Mouse (Mus musculus): ENCODE results near the gene Sephs2. TPM values are rescaled to one million over a fixed set of nuclear protein-coding genes. Genes with fewer than 3 reads are reported as not detected.
"Not testable (repeated sequence)": the region's sequence is repeated elsewhere in the genome, so short reads cannot be mapped to it uniquely, and the experiment has no call there.

Sephs2 gene
- polyA plus RNA-seq, 1 experiment from 2014 or later, result 69.4 TPM

GRCm38 (mm10) chr7:127263526-127263925, 10.3 kb downstream of the Sephs2 start:
- Histone ChIP-seq H3K9ac (no peak overlapping the region), H3K36me3 (peaks cover 4% of the 10 kb centered on the region), H3K4me2 (replicated peaks) (no peak overlapping the region), H3K4me3 (no peak overlapping the region), H3K4me1 (peaks cover 22% of the 10 kb centered on the region), H3K27ac (no peak overlapping the region), H3K9me3 (peaks cover 5% of the 10 kb centered on the region), H3K27me3 (no peaks in the 10 kb centered on the region)
- no peak for ATAC-seq (ENCODE audit: low FRiP score, low read depth)
- WGBS, result 95% methylated on average over 3 of the region's 3 CpGs

- no peak for ATAC-seq (ENCODE audit: low FRiP score, low read depth)
- Histone ChIP-seq H3K9ac (0 out of 2 replicates have a peak overlapping the region, but pooled peaks have one; percentile 15), H3K9me3 (no peaks in the 10 kb centered on the region), H3K27ac (no peak overlapping the region), H3K4me3 (no peak overlapping the region), H3K36me3 (peaks cover 8% of the 10 kb centered on the region; the same call in 1 of the 2 replicates), H3K4me2 (replicated peaks) (no peak overlapping the region), H3K4me1 (peaks cover 22% of the 10 kb centered on the region), H3K27me3 (no peaks in the 10 kb centered on the region)
- 85% methylated on average over 10 of the region's 10 CpGs for WGBS
These were observed 11.5 kb downstream of the Sephs2 start for GRCm38 (mm10) chr7:127262218-127262961.

GRCm38 (mm10) chr7:127260309-127261111, 13.3 kb downstream of the Sephs2 start, which contains the start of gene Dctpp1:
Gene Dctpp1 (minus strand): TSS chr7:127260709.
- Histone ChIP-seq H3K27me3 (no peaks in the 10 kb centered on the region), H3K9me3 (no peaks in the 10 kb centered on the region), H3K9ac (peak within 1 kb of the TSS; percentile 76), H3K27ac (no peak within 1 kb of the TSS), H3K4me3 (peak within 1 kb of the TSS; percentile 66), H3K4me1 (peaks cover 22% of the 10 kb centered on the region), H3K4me2 (replicated peaks) (peak within 1 kb of the TSS; percentile 88), H3K36me3 (peaks cover 21% of the 10 kb centered on the region)
- WGBS, result under 1% methylated on average over 50 of the region's 50 CpGs
- peak; percentile 99 for ATAC-seq (ENCODE audit: low FRiP score, low read depth)

- Histone ChIP-seq H3K4me2 (replicated peaks) (peak overlapping the region; percentile 88), H3K9me3 (no peaks in the 10 kb centered on the region), H3K4me1 (peaks cover 30% of the 10 kb centered on the region), H3K9ac (peak overlapping the region; percentile 76), H3K4me3 (peak overlapping the region; percentile 66), H3K27ac (no peak overlapping the region), H3K36me3 (peaks cover 21% of the 10 kb centered on the region), H3K27me3 (no peaks in the 10 kb centered on the region)
- no peak for ATAC-seq (ENCODE audit: low FRiP score, low read depth)
- WGBS, result 77% methylated on average over 8 of the region's 8 CpGs
These were observed 14.5 kb downstream of the Sephs2 start for GRCm38 (mm10) chr7:127259186-127259905.

GRCm38 (mm10) chr7:127256518-127256917, 17.3 kb downstream of the Sephs2 start:
- WGBS, result 83% methylated on average over 5 of the region's 5 CpGs
- no peak overlapping the region for H3K4me3 ChIP-seq
- no peak overlapping the region for H3K27ac ChIP-seq
- H3K9me3 ChIP-seq, result no peaks in the 10 kb centered on the region
- no peak overlapping the region for H3K4me2 ChIP-seq (replicated peaks)
- peaks cover 34% of the 10 kb centered on the region for H3K4me1 ChIP-seq
- no peaks in the 10 kb centered on the region for H3K27me3 ChIP-seq
- no peak overlapping the region for H3K9ac ChIP-seq
- peaks cover 33% of the 10 kb centered on the region for H3K36me3 ChIP-seq
- no peak for ATAC-seq (ENCODE audit: low FRiP score, low read depth)

- Histone ChIP-seq H3K27me3 (no peaks in the 10 kb centered on the region), H3K9ac (no peak overlapping the region), H3K4me3 (no peak overlapping the region), H3K4me2 (replicated peaks) (no peak overlapping the region), H3K9me3 (no peaks in the 10 kb centered on the region), H3K27ac (no peak overlapping the region), H3K36me3 (peaks cover 37% of the 10 kb centered on the region), H3K4me1 (peaks cover 29% of the 10 kb centered on the region)
- no peak for ATAC-seq (ENCODE audit: low FRiP score, low read depth)
- 78% methylated on average over 2 of the region's 2 CpGs for WGBS
These were observed 17.9 kb downstream of the Sephs2 start for GRCm38 (mm10) chr7:127255965-127256364.

- H3K4me2 ChIP-seq (replicated peaks), result peak overlapping the region; percentile 78
- H3K36me3 ChIP-seq, result peaks cover 39% of the 10 kb centered on the region
- no peak for ATAC-seq (ENCODE audit: low FRiP score, low read depth)
- peak overlapping the region; percentile 58 for H3K4me3 ChIP-seq
- 11% methylated on average over 4 of the region's 4 CpGs for WGBS
- peak overlapping the region; percentile 76 for H3K9ac ChIP-seq
- peaks cover 26% of the 10 kb centered on the region for H3K4me1 ChIP-seq
- H3K27ac ChIP-seq, result peak overlapping the region; percentile 84; the same call in 1 of the 2 replicates
- no peaks in the 10 kb centered on the region for H3K27me3 ChIP-seq
- H3K9me3 ChIP-seq, result no peaks in the 10 kb centered on the region
These were observed 18.8 kb downstream of the Sephs2 start for GRCm38 (mm10) chr7:127255008-127255407.

- Histone ChIP-seq H3K27ac (peak overlapping the region; percentile 84), H3K4me1 (peaks cover 17% of the 10 kb centered on the region), H3K4me2 (replicated peaks) (peak overlapping the region; percentile 78), H3K9me3 (no peaks in the 10 kb centered on the region), H3K9ac (peak overlapping the region; percentile 76), H3K27me3 (no peaks in the 10 kb centered on the region), H3K36me3 (peaks cover 48% of the 10 kb centered on the region), H3K4me3 (peak overlapping the region; percentile 58)
- WGBS, result under 1% methylated on average over 136 of the region's 136 CpGs
- ATAC-seq (ENCODE audit: low FRiP score, low read depth), result peak; percentile 93
These were observed 19.8 kb downstream of the Sephs2 start for GRCm38 (mm10) chr7:127253821-127254769.

- Histone ChIP-seq H3K4me1 (peaks cover 12% of the 10 kb centered on the region), H3K9me3 (no peaks in the 10 kb centered on the region), H3K27ac (0 out of 2 replicates have a peak overlapping the region, but pooled peaks have one; percentile 73), H3K4me3 (peak overlapping the region; percentile 58), H3K9ac (peak overlapping the region; percentile 72), H3K36me3 (peaks cover 50% of the 10 kb centered on the region), H3K27me3 (no peaks in the 10 kb centered on the region), H3K4me2 (replicated peaks) (peak overlapping the region; percentile 78)
- 72% methylated on average over 6 of the region's 6 CpGs for whole genome bisulfite sequencing
- ATAC-seq (ENCODE audit: low FRiP score, low read depth), result 0 out of 2 replicates have a peak, but pooled peaks have one; percentile 1
These were observed 20.5 kb downstream of the Sephs2 start for GRCm38 (mm10) chr7:127253341-127253740.

GRCm38 (mm10) chr7:127252414-127252813, 21.4 kb downstream of the Sephs2 start:
- H3K27ac ChIP-seq, result no peak overlapping the region; the same call in 1 of the 2 replicates
- no peak overlapping the region for H3K9ac ChIP-seq
- no peaks in the 10 kb centered on the region for H3K27me3 ChIP-seq
- no peak for ATAC-seq (ENCODE audit: low FRiP score, low read depth)
- 93% methylated on average over 2 of the region's 2 CpGs for WGBS
- peaks cover 50% of the 10 kb centered on the region for H3K36me3 ChIP-seq
- no peaks in the 10 kb centered on the region for H3K9me3 ChIP-seq
- no peak overlapping the region for H3K4me3 ChIP-seq
- H3K4me2 ChIP-seq (replicated peaks), result no peak overlapping the region
- peaks cover 12% of the 10 kb centered on the region for H3K4me1 ChIP-seq

- H3K9me3 ChIP-seq, result not testable (repeated sequence)
These were observed 23.3 kb downstream of the Sephs2 start for GRCm38 (mm10) chr7:127250511-127250910.

More at GRCm38 (mm10) chr7:127250511-127250910, 23.3 kb downstream of the Sephs2 start:
- not testable (repeated sequence) for H3K27ac ChIP-seq; H3K4me3 ChIP-seq; H3K27me3 ChIP-seq; ATAC-seq (ENCODE audit: low FRiP score, low read depth); H3K4me2 ChIP-seq (replicated peaks); H3K9ac ChIP-seq
- Histone ChIP-seq H3K36me3 (peaks cover 55% of the 10 kb centered on the region), H3K4me1 (peaks cover 26% of the 10 kb centered on the region)
- 92% methylated on average over 8 of the region's 8 CpGs for WGBS
